Mouse (Mus musculus) T-helper 1 cell (primary cell): ENCODE results near the gene Olfr1054.
"Not testable (repeated sequence)": the region's sequence is repeated elsewhere in the genome, so short reads cannot be mapped to it uniquely, and the experiment has no call there.

ENCODE experiments used
- in situ Hi-C: fragments of 300-600 bp; cut with MboI, MseI; formaldehyde crosslinking; loops from one replicate; pipeline ENCODE4 v1.15.1; 2025; ENCODE audit warnings: high pct_unique_total_duplicates

The Olfr1054 gene

GRCm38 (mm10) chr2:86335333-86335732 lies at the start of gene Olfr1054:
TSS of gene Olfr1054 (minus strand) at chr2:86335433.
- in situ Hi-C loops = no loop called here

GRCm38 (mm10) chr2:86378293-86378692 lies 43.1 kb upstream of the Olfr1054 start, which contains the start of gene Olfr1057:
TSS of gene Olfr1057 (minus strand) at chr2:86378393.
- in situ Hi-C loops = no loop called here

- in situ Hi-C loops = not testable (repeated sequence)
Measured at GRCm38 (mm10) chr2:86366342-86366741, 31.1 kb upstream of the Olfr1054 start.

GRCm38 (mm10) chr2:86362369-86362768 lies 27.1 kb upstream of the Olfr1054 start, which contains the start of gene Olfr1056:
TSS of gene Olfr1056 (minus strand) at chr2:86362469.
- in situ Hi-C loops = no loop called here

GRCm38 (mm10) chr2:86351751-86352150 lies 16.5 kb upstream of the Olfr1054 start:
- in situ Hi-C loops = not testable (repeated sequence)

GRCm38 (mm10) chr2:86350184-86350583 lies 15.0 kb upstream of the Olfr1054 start, which contains the start of gene Olfr1055:
TSS of gene Olfr1055 (minus strand) at chr2:86350284.
- in situ Hi-C loops = no loop called here

- in situ Hi-C loops = no loop called here
Measured at GRCm38 (mm10) chr2:86315184-86315583, 20.0 kb downstream of the Olfr1054 start, which contains the start of gene Olfr1053. TSS of gene Olfr1053 (minus strand) at chr2:86315284.

- in situ Hi-C loops = no loop called here
Measured at GRCm38 (mm10) chr2:86292155-86292554, 43.1 kb downstream of the Olfr1054 start, which contains the start of gene Olfr1052. TSS of gene Olfr1052 (plus strand) at chr2:86292455.
